Mouse (Mus musculus): ENCODE measurements around the gene Vsir.

Vsir gene

DNA sequence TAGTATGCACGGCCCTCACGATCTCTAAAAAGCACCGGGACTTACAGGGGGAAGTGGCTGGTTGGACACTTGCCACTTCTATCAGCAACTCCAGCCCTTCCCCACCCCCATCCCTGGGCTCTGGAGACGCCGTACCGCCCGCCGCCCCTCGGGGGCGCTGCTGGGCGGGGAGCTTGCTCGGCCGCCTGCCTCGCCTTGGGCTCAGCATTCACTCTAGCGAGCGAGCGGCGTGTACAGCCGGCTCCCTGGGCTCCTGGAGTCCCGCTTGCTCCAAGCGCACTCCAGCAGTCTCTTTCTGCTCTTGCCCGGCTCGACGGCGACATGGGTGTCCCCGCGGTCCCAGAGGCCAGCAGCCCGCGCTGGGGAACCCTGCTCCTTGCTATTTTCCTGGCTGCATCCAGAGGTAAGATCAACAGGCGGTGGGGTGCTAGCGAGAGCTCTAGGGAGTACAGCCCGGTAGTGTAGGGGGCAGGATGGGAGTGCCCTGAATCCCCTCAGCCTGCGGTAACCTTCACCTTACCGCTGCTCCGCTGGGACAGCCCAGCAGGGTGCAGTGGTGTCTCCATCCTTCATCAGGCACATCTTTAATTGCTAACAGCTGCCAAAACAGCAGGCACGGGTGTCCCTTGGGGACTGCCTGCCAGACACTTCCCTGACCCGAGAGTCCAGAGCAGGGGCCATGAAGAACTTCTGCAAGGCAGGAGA lies at the start of gene Vsir:
Gene Vsir (plus strand): TSS at position 151 of the 705 bp plus-strand sequence.
- DNase-seq = no peak

DNA sequence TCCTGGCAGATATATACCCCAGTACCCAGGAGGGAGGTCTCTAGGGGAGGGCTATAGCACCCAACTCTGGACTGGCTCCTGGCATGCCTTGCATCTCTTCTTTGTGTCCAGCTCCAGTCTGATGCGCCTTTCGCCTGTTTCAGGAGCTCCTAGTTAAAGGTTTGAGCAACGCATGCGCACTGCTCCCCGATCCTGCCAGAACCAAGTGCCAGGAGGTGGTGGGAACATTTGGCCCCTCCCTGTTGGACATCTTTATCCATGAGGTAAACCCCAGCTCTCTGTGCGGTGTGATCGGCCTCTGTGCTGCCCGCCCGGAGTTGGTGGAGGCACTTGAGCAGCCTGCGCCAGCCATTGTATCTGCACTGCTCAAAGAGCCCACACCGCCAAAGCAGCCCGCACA lies 47.0 kb upstream of the Vsir start:
- peak; percentile 6 for DNase-seq

DNA sequence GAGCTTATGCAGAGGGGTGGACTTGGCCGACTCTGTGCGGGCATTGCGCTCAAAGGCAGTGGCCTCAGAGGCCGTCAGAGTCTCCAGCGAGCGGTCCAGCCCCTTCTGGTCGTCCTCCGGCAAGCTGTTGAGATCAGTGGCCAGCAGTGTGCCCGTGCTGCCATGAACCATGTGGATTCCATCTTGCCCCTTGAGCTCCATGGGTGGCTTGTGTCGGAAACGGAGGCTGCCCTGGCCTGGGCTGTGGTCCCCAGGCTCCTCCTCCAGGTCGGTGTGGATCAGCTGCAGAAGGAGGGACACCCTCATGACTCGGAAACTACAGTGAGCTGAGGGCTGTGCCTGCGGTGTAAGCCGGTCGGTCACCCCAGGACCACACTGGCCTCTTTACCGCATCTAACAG lies 43.2 kb upstream of the Vsir start:
- DNase-seq = no peak

DNA sequence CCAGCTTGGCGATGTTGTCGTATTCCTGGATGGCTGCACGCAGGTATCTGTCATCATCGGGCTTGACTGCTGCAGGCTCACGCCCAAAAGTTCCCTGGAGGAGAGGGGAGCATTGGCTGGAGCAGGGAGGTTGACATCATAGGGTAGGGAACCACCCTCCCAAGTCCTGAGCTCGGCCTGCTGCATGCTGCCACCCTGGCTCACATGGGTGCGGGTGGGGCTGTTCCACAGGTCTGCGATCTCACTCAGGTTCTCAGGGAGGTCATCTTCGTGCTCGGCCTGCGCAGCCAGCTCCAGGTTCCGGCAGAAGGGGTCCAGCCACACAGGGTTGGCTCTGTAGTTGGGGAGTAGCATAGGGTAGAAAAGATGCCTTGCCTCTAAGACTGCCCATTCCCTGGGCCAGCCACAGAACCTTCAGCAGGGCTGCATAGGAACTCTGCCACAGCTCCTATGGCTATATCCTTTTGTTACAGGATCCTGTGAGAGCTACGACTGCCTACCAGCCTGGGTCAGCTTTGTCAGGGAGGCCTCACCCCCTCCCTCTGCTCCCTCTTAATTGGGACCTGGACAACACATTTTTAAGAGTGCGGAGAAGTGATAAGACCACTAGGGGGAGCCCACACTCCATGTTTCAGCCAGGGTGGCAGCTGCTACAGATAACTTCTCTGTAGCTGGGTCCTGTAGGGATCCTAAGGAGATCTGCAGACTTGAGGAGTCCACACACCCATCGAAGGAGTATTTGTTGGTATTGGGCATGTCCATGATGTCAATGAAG lies 41.6 kb upstream of the Vsir start:
- DNase-seq = peak; percentile 62

GRCm38 (mm10) chr10:60310629-60311028 lies 36.0 kb upstream of the Vsir start:
- peak; percentile 45 for DNase-seq

GRCm38 (mm10) chr10:60313606-60314005 lies 33.0 kb upstream of the Vsir start:
- no peak for DNase-seq

GRCm38 (mm10) chr10:60316166-60316565 lies 30.5 kb upstream of the Vsir start:
- no peak for DNase-seq

DNA sequence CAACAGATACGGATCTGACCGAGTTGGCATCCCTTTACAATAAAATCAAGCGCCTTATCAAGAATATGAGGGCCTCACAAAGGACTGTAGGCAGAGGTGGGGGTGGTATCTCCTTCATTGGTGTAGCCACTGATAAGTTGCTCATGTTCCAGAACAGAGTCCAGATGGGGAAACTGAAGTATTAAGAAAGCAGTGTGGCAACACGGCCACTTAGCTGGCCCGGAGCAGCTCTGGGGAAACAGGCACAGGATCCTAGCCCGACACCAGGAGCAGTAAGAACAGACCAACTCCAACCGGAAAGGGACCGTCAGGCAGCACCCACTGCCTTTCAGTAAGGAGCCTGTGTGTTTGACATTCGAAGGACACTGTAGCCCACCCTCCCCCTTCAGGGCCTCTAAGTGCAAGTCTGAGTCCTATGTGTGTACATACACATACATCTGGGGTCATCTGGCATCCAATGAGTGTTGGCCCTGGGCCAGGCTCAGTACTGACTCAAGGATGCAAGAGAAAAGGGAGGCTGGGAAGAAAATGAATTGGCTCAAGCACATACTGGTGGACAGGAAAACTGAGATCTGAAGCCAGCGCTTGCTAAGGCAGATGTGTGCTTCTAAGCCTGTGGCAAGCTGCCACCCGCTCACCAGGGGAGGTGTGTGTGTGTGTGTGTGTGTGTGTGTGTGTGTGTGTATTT lies 17.5 kb upstream of the Vsir start:
- DNase-seq = no peak

DNA sequence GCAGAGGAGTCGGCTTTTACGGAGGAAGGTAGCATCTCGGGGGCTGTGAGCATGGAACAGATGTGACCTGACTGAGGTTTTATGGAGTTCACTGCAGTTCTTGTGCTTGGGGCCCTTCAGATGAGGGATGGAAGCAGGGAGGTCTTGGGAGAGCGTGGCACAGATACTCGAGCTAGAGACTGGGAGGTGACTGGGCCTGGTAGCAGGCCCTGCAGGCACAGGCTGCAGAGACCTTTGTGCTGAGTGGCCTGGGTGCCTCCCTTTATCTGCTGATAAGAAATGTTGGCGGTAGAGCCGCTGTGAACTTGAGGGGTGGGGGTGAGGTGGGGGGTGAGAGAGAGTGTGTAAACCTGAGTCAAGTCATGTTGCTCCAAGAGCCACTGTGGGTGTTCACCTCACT lies 12.1 kb upstream of the Vsir start:
- DNase-seq = no peak

DNA sequence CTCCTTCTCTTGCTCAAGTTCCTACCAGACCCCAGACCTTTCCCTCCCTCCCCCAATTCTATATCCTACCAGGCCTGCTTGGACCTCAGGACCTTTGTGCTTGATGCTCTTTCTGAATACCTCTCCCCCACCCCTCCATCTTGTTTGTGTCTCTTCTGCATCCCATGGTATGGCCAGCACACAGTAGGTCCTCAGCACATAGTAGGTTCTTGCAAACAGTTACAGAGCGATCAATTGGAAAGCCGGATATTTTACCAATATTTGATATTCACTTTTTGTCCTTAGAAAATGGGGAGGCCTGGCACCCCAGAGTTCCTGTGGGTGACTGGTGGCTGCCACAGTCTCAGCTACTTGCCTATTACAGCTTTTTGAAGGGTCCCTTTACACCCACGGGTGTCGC lies 11.6 kb upstream of the Vsir start:
- no peak for DNase-seq

DNA sequence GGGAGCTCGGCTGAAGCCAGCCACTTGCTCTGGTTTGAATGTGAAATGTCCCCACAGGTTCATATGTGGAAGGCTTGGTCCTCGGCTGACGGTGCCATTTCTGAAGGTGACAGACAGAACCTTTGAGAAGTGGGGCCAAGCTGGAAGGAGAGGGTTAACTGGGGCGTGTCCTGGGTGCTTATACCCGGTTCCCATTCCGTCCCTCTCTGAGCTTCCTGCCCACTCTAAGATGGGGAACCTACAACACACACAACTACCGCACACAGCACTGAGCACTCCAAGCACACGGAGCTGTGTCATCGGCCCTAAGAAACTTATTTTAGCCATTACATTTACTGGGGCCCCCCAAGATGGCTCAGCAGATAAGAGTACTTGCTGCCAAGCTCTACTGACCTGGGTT lies 5.1 kb upstream of the Vsir start:
- no peak for DNase-seq

- DNase-seq = no peak
Measured at GRCm38 (mm10) chr10:60344111-60344510, 2.5 kb upstream of the Vsir start.

- DNase-seq = no peak
Measured at GRCm38 (mm10) chr10:60346056-60346455, 595 bp upstream of the Vsir start.

GRCm38 (mm10) chr10:60347768-60348610 lies 1.3 kb downstream of the Vsir start:
- no peak for DNase-seq

DNA sequence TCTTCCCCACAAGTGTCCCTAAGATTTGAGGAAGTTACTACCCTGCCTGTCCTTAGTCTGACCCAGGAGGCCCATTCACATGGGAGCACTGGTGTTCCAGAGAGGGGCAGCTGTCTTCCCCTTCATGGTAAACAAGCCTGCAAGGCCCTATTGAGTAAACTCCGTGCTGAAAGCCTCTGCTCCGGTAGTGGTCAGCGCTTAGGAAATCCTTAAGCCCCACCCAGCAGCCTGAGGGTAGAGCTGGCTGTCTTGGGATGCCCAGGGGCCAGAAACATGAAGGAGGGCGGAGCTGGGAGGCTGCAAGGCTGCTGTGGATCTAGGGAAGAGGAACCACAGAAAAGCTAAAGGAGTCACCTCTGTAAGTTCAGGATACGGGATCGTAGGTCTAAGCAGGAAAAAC lies 2.4 kb downstream of the Vsir start:
- DNase-seq = no peak

GRCm38 (mm10) chr10:60349644-60350043 lies 3.0 kb downstream of the Vsir start:
- DNase-seq = no peak

DNA sequence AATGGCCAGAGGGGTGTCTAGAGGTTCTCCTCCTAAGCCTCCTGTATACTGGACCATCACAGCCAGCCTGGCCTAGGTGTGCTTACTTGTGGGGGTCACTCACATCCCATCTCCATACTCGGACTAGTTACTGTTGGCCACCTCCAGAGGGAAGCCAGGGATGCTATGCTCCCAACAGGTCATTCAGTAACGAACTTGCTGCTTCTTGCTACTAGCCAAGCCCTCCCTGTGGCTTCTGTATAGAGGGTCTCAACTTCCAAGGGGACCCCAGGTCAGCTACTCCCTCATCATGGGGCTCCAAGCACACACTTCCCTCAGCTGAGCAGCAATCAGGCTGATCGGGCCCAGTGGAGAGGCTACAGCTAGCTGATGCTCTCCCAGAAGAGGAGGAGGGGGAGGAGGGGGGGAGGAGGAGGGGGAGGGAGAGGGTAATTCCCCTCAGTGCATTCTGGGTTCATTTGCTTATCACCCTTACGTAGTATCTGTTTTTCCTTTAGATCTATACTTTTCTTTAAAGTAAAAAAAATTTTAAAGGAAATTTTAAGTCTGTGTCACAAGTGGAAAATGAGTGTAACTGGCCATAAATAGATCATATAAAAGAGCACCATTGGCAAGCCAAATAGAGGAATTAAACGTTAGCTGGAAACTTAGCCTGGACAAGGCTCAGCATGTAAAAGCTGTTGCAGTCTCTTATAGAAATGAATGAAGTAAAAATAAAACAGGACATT lies 3.6 kb downstream of the Vsir start:
- DNase-seq = no peak

GRCm38 (mm10) chr10:60350805-60351167 lies 4.1 kb downstream of the Vsir start:
- DNase-seq = no peak

- no peak for DNase-seq
Measured at GRCm38 (mm10) chr10:60351248-60351647, 4.6 kb downstream of the Vsir start.

DNA sequence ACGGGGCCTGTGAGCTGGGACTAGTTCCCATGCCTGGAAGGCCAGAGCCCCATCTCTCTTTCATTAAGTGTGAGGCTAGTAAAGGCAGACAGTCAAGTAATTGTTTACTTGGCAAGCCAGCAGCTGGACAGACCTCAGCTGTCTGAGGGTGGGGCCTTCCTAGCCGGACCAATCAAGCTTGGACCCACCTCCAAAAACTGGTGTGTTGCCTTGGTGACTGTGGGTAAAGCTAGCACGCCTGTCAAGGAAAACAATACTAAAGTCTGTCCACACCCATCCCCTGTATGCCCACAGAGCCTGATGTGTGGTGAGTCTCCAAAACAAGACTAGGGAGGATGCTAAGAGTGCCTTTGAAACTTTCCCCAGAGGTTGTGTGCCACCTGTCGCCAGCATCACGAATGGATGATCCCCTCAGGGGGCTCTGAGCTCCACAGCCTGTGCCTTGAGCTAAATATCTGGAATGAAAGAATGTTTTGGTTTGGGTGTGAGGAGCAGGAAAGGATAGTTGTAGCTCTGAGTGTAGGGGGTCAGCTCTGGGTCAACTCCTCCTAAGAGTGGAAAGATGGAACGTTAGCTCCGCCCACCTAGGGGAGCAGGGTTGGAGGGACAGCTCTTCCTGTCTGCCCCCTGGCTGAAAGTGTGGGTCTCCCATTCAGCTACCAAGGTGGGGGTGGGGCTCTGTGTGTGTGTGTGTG lies 5.3 kb downstream of the Vsir start:
- DNase-seq = no peak

DNA sequence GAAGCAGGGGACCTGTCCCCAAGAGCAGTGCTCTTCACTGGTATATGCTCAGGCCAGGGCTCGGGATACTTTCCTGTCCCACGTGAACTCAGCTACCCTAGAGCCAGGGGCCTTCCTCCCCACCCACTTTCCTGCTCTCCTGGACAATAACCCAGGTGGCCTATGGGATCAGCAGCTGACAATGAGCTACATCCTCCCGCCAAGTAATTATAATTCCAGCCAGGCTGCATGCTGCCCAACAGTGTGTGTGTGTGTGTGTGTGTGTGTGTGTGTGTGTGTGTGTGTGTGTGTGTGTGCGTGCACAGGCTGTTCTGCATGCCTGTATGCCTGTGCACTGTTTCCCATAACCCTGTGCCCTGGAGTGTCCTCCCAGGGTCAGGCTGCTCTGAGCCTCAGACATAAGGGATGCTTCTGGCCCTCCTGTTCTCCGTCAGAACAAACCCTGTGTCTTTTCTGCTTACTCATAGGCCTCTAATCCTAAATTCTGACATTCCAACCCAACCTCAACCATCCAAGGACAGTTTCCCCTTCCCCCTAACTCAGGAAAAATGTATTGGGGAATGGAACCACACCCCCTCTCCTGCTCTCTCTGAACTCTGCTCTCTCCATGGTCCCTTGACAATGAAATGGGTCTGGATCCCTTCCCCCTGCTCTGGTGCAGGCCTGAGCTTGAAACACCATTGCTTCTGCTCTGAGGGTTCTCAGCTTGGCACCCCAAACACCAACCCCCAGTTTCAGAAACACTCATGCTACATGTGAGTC lies 6.8 kb downstream of the Vsir start:
- DNase-seq = no peak

Measured in cerebellum, adult 11-12 months (tissue).